Mouse (Mus musculus): ENCODE measurements at regions not wholly inside any gene's neighbourhood (a gene's known extent, or its start where the extent isn't known, plus 50 kb on each side); places are given as distances from the start of the nearest gene placed in this dataset.

DNA sequence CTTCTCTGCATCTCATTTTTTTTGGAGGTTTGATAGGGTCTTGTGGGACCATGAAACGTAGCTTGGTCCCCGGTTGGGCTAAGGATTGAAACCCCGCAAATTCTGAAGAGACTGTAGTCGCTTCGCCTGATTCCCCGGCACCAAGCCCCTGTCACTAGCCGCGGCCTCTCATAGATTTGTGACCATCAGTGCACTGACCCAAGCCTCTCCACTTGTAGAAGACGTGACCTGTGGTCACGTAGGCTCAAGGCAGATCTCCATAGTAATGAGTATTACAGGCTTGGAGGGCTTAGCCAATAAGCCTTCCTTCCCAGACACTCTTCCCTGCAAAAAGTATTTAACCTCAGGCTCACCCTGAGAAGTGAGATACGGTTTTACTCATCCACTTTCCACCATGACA, 73.3 kb downstream of the Gpr6 start:
- Histone ChIP-seq H3K36me3 (replicated peaks) (no peaks in the 10 kb centered on the region), H3K9me3 (replicated peaks) (no peaks in the 10 kb centered on the region), H3K27ac (replicated peaks) (no peak overlapping the region), H3K4me3 (replicated peaks) (no peak overlapping the region), H3K9ac (no peak overlapping the region), H3K4me2 (no peak overlapping the region), H3K27me3 (no peaks in the 10 kb centered on the region), H3K4me1 (replicated peaks) (no peaks in the 10 kb centered on the region)
- ATAC-seq (ENCODE audit: insufficient read depth): no peak
- 78% methylated on average over 11 of the region's 11 CpGs for WGBS (ENCODE audit: insufficient replicate concordance)

DNA sequence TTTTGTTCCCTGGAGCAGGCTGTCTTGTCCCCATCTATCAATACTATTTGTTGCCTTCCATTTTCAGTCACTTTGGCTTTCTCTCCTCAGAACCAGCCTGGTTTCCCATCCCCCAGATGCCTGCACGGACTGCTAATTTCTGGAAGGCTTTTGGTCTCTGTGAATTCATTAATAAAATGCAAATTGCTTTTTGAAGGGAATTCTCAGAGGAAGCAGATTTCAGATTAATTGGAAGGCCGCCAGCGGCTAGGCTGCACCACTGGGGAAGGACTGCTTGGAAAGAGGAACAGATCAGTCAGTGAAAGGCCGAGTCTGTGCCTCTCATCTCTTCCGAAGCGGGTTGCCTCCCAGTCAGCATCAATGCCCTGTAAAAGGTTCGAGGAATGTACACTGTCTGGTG, 73.8 kb downstream of the Gpr6 start:
- WGBS (ENCODE audit: insufficient replicate concordance): 59% methylated on average over 7 of the region's 7 CpGs
- Histone ChIP-seq H3K27me3 (no peaks in the 10 kb centered on the region), H3K4me2 (no peak overlapping the region), H3K36me3 (replicated peaks) (no peaks in the 10 kb centered on the region), H3K4me3 (replicated peaks) (no peak overlapping the region), H3K4me1 (replicated peaks) (no peaks in the 10 kb centered on the region), H3K9me3 (replicated peaks) (no peaks in the 10 kb centered on the region), H3K27ac (replicated peaks) (no peak overlapping the region), H3K9ac (no peak overlapping the region)
- ATAC-seq (ENCODE audit: insufficient read depth): no peak

DNA sequence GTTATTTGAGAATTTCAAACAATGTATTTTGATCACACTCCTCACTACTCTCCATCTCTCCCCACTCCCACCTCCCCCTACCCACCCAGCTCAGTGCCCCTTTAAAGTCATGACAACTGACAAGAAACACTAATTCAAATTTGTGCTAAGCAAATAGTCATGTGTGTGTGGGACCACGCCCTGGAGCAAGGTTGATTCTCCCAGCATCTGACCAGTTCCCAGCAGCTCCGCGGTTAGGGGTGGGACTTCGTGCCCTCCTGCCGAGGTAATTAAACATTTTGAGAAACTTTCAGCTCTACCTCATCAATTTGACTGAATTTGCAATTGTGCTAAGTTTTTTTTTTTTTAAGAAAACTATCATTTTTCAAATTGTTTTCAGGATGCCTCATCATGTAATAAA, 74.5 kb downstream of the Gpr6 start:
- Histone ChIP-seq H3K36me3 (replicated peaks) (no peaks in the 10 kb centered on the region), H3K4me2 (no peak overlapping the region), H3K9me3 (replicated peaks) (no peaks in the 10 kb centered on the region), H3K4me1 (replicated peaks) (no peaks in the 10 kb centered on the region), H3K27ac (replicated peaks) (no peak overlapping the region), H3K4me3 (replicated peaks) (no peak overlapping the region), H3K9ac (no peak overlapping the region), H3K27me3 (no peaks in the 10 kb centered on the region)
- no peak for ATAC-seq (ENCODE audit: insufficient read depth)
- WGBS (ENCODE audit: insufficient replicate concordance): 52% methylated on average over 5 of the region's 5 CpGs
